Mouse (Mus musculus): ENCODE data around the gene Tspan13.

The Tspan13 gene

GRCm38 (mm10) chr12:36042348-36042778 is at the start of gene Tspan13:
Tspan13 (minus strand) TSS chr12:36042500.
- peak; percentile 94 for DNase-seq

- DNase-seq = peak; percentile 54
Measured at GRCm38 (mm10) chr12:36091964-36092363, 49.7 kb upstream of the Tspan13 start.

GRCm38 (mm10) chr12:36089221-36089620 is 46.9 kb upstream of the Tspan13 start:
- no peak for DNase-seq

GRCm38 (mm10) chr12:36088804-36089203 is 46.5 kb upstream of the Tspan13 start:
- DNase-seq = no peak

GRCm38 (mm10) chr12:36085380-36085779 is 43.1 kb upstream of the Tspan13 start:
- no peak for DNase-seq

- no peak for DNase-seq
Measured at GRCm38 (mm10) chr12:36078101-36078899, 36.0 kb upstream of the Tspan13 start.

GRCm38 (mm10) chr12:36072860-36073259 is 30.6 kb upstream of the Tspan13 start:
- DNase-seq = no peak

GRCm38 (mm10) chr12:36070231-36070630 is 27.9 kb upstream of the Tspan13 start:
- no peak for DNase-seq

- DNase-seq = no peak
Measured at GRCm38 (mm10) chr12:36067538-36067937, 25.2 kb upstream of the Tspan13 start.

GRCm38 (mm10) chr12:36065911-36066310 is 23.6 kb upstream of the Tspan13 start:
- DNase-seq = no peak

- no peak for DNase-seq
Measured at GRCm38 (mm10) chr12:36057699-36058098, 15.4 kb upstream of the Tspan13 start.

GRCm38 (mm10) chr12:36050276-36050675 is 8.0 kb upstream of the Tspan13 start:
- DNase-seq = no peak

GRCm38 (mm10) chr12:36047593-36047992 is 5.3 kb upstream of the Tspan13 start:
- no peak for DNase-seq

GRCm38 (mm10) chr12:36046196-36046595 is 3.9 kb upstream of the Tspan13 start:
- DNase-seq = no peak

GRCm38 (mm10) chr12:36044691-36045090 is 2.4 kb upstream of the Tspan13 start:
- no peak for DNase-seq

GRCm38 (mm10) chr12:36041703-36042347 is 475 bp downstream of the Tspan13 start:
- DNase-seq = peak; percentile 65

GRCm38 (mm10) chr12:36041281-36041589 is 1.1 kb downstream of the Tspan13 start:
- no peak for DNase-seq

GRCm38 (mm10) chr12:36040571-36041280 is 1.6 kb downstream of the Tspan13 start:
- peak; percentile 18 for DNase-seq

GRCm38 (mm10) chr12:36039541-36040084 is 2.7 kb downstream of the Tspan13 start:
- DNase-seq = no peak

GRCm38 (mm10) chr12:36036776-36037175 is 5.5 kb downstream of the Tspan13 start:
- DNase-seq = no peak

- DNase-seq = no peak
Measured at GRCm38 (mm10) chr12:36036121-36036520, 6.2 kb downstream of the Tspan13 start.

GRCm38 (mm10) chr12:36035501-36035900 is 6.8 kb downstream of the Tspan13 start:
- no peak for DNase-seq

GRCm38 (mm10) chr12:36032419-36032818 is 9.9 kb downstream of the Tspan13 start:
- no peak for DNase-seq

Measured in right cerebral cortex, adult 18-20 months (tissue).